Comparison of ENCODE assay signal across 10 mouse cellular contexts in genomic region chr11:112817829-112818650, GRCm38 (mm10). TPM values are rescaled to one million over a fixed set of nuclear protein-coding genes. Genes with fewer than 3 reads are reported as not detected.
DNase-seq lines count a peak whose midpoint lies in the region; ATAC-seq and TF ChIP-seq lines count a peak whose summit lies in the region.
"Had no signal": no experiment of that assay in that cellular context is flagged by ENCODE, and none has a peak within 500 bp of the region (broad histone marks: within the 10 kb centered on the region; RNA-seq: fewer than 3 reads in every experiment).

No protein-coding gene starts in this region.

- H3K36me3 ChIP-seq in heart, embryonic 12.5 days, result no peaks in the 10 kb centered on the region
- no peaks in the 10 kb centered on the region for H3K36me3 ChIP-seq in hindbrain, embryonic 13.5 days
- no peaks in the 10 kb centered on the region for H3K36me3 ChIP-seq in myocyte (ENCODE audit: control insufficient read depth, insufficient read depth)
- H3K36me3 ChIP-seq: lung, embryonic 15.5 days had no signal

- ATAC-seq in heart, embryonic 12.5 days (ENCODE audit: insufficient number of reproducible peaks, low FRiP score), result no peak
- peak; percentile 87 for ATAC-seq in hindbrain, embryonic 13.5 days (ENCODE audit: low FRiP score)
- ATAC-seq: inflammation-experienced regulatory T-cells, adult 6 months had no signal

- no peaks in the 10 kb centered on the region for H3K79me2 ChIP-seq in myocyte (ENCODE audit: control insufficient read depth, insufficient read depth)

- H3K27me3 ChIP-seq in heart, embryonic 12.5 days (replicated peaks), result 0 out of 2 replicates have a peak, but pooled peaks cover 3% of the 10 kb centered on the region
- H3K27me3 ChIP-seq in hindbrain, embryonic 13.5 days, result no peaks in the 10 kb centered on the region
- no peaks in the 10 kb centered on the region for H3K27me3 ChIP-seq in myocyte (ENCODE audit: control insufficient read depth, insufficient read depth, insufficient read length)
- H3K27me3 ChIP-seq: lung, embryonic 15.5 days had no signal

- no peaks in the 10 kb centered on the region for H3K9me3 ChIP-seq in heart, embryonic 12.5 days (replicated peaks)
- H3K9me3 ChIP-seq in hindbrain, embryonic 13.5 days, result no peaks in the 10 kb centered on the region
- H3K9me3 ChIP-seq: lung, embryonic 15.5 days had no signal

- intact Hi-C loops in heart, postnatal 10 days (cut with DNase I), result no loop called here

- H3K27ac ChIP-seq in heart, embryonic 12.5 days (ENCODE audit: poor library complexity, severe bottlenecking), result no peak overlapping the region
- peak overlapping the region; percentile 60 for H3K27ac ChIP-seq in hindbrain, embryonic 13.5 days
- H3K27ac ChIP-seq: lung, embryonic 15.5 days had no signal

- no peak for TF ChIP-seq POLR2A in myocyte (IDR thresholded peaks at IDR 0.05; ENCODE audit: insufficient read length, low read depth)

- no peak overlapping the region for H3ac ChIP-seq in myocyte (ENCODE audit: control insufficient read depth, insufficient read length)

- peak; percentile 23 to 28 for DNase-seq in heart, postnatal 10 days
- DNase-seq in embryo, embryonic 10 days (ENCODE audit: low spot score), result peak; percentile 61
- DNase-seq in kidney, postnatal 4 days, result no peak
- DNase-seq in lung, postnatal 10 days, result no peak
- DNase-seq in ovary, postnatal 10 days (ENCODE audit: low spot score), result no peak

- H3K4me3 ChIP-seq in heart, embryonic 12.5 days, result no peak overlapping the region
- H3K4me3 ChIP-seq in hindbrain, embryonic 13.5 days, result no peak overlapping the region
- H3K4me3 ChIP-seq in myocyte, result no peak overlapping the region
- H3K4me3 ChIP-seq: lung, embryonic 15.5 days had no signal

- 54% methylated on average over 14 of the region's 14 CpGs for WGBS in heart, embryonic 12.5 days
- 21% methylated on average over 14 of the region's 14 CpGs for WGBS in hindbrain, embryonic 13.5 days

- H3K4me1 ChIP-seq in heart, embryonic 12.5 days (replicated peaks), result 0 out of 2 replicates have a peak, but pooled peaks cover 6% of the 10 kb centered on the region
- H3K4me1 ChIP-seq in hindbrain, embryonic 13.5 days (replicated peaks), result peaks cover 17% of the 10 kb centered on the region

- H3K4me2 ChIP-seq in heart, embryonic 12.5 days, result no peak overlapping the region
- H3K4me2 ChIP-seq in hindbrain, embryonic 13.5 days, result no peak overlapping the region
- H3K4me2 ChIP-seq in myocyte (ENCODE audit: low read depth), result peak overlapping the region; percentile 43
- H3K4me2 ChIP-seq: lung, embryonic 15.5 days had no signal

- H3K9ac ChIP-seq in heart, embryonic 12.5 days, result no peak overlapping the region
- no peak overlapping the region for H3K9ac ChIP-seq in hindbrain, embryonic 13.5 days
- H3K9ac ChIP-seq: lung, embryonic 15.5 days had no signal

TF ChIP-seq in myocyte, 11 proteins besides CTCF, POLR2A, EP300 and RAD21:
- TF ChIP-seq REST (IDR thresholded peaks at IDR 0.05; ENCODE audit: insufficient read depth, insufficient read length), result no peak
- no peak for TF ChIP-seq TCF3 (IDR thresholded peaks at IDR 0.05; ENCODE audit: insufficient read length, low read depth)
- no peak for TF ChIP-seq SRF (IDR thresholded peaks at IDR 0.05; ENCODE audit: control insufficient read depth, insufficient read length, low read depth)
- peak in 2 of 3 experiments; percentile 44 to 49 for TF ChIP-seq MYOD1 (IDR thresholded peaks at IDR 0.05; ENCODE audit: control insufficient read depth in 1 of 3, insufficient read length in 2 of 3, low read depth in 2 of 3)

RNA-seq across cellular contexts. Expression of gene Sox9, which starts 36.0 kb away (rescaled TPM):
- total RNA-seq in heart, postnatal 10 days (2021), result 1 to 10 TPM; 6.5 to 6.7 TPM
- polyA plus RNA-seq in heart, embryonic 12.5 days (2016; fragmentation: Nextera tagmentation; extraction: Ambion mirVana), result 57.9 and 58.6 TPM in 2 replicates
- 54.7 and 66.4 TPM in 2 replicates for polyA plus RNA-seq in hindbrain, embryonic 13.5 days (2015; fragmentation: Nextera tagmentation; extraction: Ambion mirVana)
- 17.9 TPM for polyA plus RNA-seq in myocyte (2012; fragmentation: generic; extraction: Trizol)
- polyA plus RNA-seq: inflammation-experienced regulatory T-cells, adult 6 months had no signal

Comparison
In these comparisons a context has a peak if more than half of its experiments do, and no peak if none do; other contexts are left out.
1. DNase-seq: peak in heart, postnatal 10 days (2 of 2) and embryo, embryonic 10 days (single experiment); none in kidney, postnatal 4 days (0 of 2), lung, postnatal 10 days (single experiment) and ovary, postnatal 10 days (single experiment).